Mouse (Mus musculus): ENCODE data around the gene Frat2.

Gene Frat2

GRCm38 (mm10) chr19:41846366-41847090 lies 1.4 kb downstream of the Frat2 start:
- no peak for DNase-seq (ENCODE audit: low read depth, low spot score)

DNA sequence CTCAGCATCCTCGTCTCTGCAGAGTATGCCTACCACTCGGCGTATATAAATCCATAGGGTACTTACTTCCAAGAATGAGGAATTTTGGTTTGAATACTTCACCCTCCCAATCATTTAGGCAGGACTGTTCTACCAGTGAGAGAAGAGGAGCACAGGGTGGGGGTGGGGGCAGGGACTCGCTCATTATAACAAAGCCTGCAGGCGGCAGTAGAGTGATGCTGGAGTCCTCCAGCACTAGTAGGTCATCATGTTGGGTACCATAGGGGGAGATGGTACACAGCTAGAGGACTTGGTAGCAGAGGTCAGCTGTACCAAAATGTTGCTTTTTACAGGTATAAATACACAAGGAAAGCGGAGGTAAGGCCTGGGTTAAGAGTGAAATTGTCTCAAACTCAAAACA lies 3.6 kb downstream of the Frat2 start:
- DNase-seq (ENCODE audit: low read depth, low spot score), result peak; percentile 63

DNA sequence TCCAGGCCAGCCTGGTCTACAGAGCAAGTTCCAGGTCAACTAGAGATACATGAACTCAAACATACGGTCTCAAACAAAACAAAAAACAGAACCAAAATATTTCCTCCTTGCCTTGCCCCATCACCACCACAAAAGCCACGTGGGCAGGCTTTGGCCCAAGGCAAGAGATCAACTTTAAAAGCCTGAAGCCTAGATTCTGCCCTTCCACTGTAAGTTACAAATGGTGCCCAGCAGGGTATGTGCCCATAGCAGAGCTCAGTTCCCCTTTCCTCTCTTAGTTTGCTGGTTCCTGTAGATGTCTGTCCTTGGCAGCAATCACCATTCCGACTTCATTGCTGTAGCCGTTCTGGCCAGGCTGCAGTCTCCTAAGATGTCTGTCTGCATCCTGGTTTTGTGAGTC lies 5.2 kb downstream of the Frat2 start:
- DNase-seq (ENCODE audit: low read depth, low spot score), result no peak

DNA sequence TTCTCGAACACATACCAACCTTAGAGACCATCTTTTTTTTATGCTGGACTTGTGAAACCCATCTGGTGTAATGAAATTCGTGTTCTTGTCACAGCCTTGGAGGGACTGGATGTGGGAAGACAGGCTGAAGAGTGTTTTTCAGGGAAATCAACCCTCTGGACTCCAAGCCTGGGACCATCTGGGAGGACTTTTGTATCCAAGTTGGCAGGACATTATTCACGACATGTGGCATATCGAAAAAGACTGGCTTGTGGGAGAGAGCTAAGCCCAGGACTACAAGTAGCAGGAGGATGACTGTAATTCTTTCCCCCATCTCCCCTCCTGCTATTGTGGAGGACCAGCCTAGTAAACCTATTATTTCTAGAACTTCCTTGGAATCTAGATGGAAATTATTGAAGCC lies 5.7 kb downstream of the Frat2 start:
- no peak for DNase-seq (ENCODE audit: low read depth, low spot score)

DNA sequence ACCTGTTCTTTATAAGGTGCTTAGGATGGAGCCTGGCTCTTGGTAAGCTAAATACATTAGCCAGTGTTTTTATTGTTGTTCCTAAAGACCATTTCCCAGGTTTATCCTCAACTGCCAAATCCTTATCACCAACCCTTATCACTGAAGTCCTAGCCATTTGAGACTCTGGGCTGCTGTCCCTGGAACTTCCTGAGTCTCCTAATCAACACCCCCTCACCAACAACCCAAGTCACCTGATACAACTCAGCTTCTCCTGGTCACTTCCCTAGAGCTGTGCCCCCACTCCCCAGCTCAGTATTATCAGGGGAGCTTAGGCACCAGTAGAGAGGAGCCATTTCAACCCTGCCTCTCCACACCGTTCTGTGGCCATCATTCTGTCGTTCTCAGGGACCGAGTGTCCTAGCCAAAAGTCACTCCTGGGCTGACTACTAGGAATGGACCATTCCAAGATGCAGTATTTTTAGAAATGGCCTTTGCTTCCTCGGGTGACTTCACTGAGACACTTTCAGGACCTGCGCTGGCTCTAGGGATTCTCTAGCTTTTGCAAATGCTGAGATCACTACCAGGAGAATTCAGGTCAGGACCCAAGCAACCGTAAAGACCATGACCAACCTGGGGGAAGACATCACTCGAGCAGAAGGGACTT lies 6.7 kb downstream of the Frat2 start:
- DNase-seq (ENCODE audit: low read depth, low spot score), result no peak

DNA sequence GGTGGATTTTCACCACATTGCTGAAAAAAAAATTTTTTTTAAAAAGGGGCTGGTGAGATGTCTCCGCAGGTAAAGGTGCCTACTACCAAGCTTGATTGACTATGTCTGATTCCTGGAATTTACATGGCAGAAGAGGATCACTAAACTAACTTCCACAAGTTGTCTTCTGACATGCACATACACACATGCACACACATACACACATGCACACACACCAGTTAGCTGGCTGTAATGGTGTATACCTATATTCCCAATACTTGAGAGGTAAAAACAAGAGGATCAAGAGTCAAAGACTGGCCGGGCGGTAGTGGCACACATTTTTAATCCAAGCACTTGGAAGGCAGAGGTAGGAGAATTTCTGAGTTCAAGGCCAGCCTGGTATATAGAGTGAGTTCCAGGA lies 8.2 kb downstream of the Frat2 start:
- DNase-seq (ENCODE audit: low read depth, low spot score), result no peak

- no peak for DNase-seq (ENCODE audit: low read depth, low spot score)
Observed at GRCm38 (mm10) chr19:41838808-41839207, 9.1 kb downstream of the Frat2 start.

DNA sequence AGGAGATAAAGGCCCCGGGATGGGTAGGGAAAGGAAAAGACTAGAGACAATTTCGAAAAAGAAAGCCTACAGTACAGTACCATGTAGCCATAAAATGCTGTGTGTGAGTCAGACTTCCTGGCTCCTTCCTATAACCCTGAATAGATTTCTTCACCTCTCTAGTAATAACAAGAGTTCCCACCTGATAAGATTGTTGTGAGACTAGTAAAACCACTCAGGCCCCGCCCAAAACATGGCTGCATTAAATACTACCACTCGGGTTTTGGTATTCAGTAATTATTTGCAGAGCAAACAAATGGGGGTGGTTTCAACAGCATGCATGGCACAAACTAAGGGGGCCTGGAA lies 10.0 kb downstream of the Frat2 start:
- no peak for DNase-seq (ENCODE audit: low read depth, low spot score)

GRCm38 (mm10) chr19:41837194-41837916 lies 10.6 kb downstream of the Frat2 start:
- DNase-seq (ENCODE audit: low read depth, low spot score), result no peak

DNA sequence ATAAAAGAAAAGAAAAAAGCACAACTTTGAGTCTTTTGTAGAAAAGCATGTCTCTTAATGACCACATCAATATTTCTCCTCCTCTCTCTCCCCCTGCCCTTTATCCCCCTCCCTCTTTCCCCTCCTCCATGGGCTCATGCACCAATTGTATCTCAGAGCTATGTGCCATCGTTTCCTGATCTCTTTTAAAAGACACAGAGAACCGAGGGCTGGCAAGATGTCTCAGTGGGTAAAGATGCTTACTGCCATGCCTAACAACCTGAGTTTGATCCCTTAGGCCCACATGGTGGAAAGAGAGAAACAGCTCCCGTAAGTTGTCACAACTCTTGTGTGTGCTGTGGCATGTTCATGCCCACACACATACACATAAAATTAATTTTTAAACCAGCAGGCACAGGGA lies 11.2 kb downstream of the Frat2 start:
- no peak for DNase-seq (ENCODE audit: low read depth, low spot score)

GRCm38 (mm10) chr19:41835816-41836215 lies 12.1 kb downstream of the Frat2 start:
- no peak for DNase-seq (ENCODE audit: low read depth, low spot score)

GRCm38 (mm10) chr19:41835407-41835806 lies 12.5 kb downstream of the Frat2 start:
- no peak for DNase-seq (ENCODE audit: low read depth, low spot score)

GRCm38 (mm10) chr19:41832501-41833201 lies 15.3 kb downstream of the Frat2 start:
- DNase-seq (ENCODE audit: low read depth, low spot score), result no peak

GRCm38 (mm10) chr19:41831718-41832391 lies 16.1 kb downstream of the Frat2 start:
- no peak for DNase-seq (ENCODE audit: low read depth, low spot score)

GRCm38 (mm10) chr19:41831101-41831570 lies 16.8 kb downstream of the Frat2 start:
- no peak for DNase-seq (ENCODE audit: low read depth, low spot score)

GRCm38 (mm10) chr19:41830106-41831031 lies 17.6 kb downstream of the Frat2 start:
- peak; percentile 76 for DNase-seq (ENCODE audit: low read depth, low spot score)

DNA sequence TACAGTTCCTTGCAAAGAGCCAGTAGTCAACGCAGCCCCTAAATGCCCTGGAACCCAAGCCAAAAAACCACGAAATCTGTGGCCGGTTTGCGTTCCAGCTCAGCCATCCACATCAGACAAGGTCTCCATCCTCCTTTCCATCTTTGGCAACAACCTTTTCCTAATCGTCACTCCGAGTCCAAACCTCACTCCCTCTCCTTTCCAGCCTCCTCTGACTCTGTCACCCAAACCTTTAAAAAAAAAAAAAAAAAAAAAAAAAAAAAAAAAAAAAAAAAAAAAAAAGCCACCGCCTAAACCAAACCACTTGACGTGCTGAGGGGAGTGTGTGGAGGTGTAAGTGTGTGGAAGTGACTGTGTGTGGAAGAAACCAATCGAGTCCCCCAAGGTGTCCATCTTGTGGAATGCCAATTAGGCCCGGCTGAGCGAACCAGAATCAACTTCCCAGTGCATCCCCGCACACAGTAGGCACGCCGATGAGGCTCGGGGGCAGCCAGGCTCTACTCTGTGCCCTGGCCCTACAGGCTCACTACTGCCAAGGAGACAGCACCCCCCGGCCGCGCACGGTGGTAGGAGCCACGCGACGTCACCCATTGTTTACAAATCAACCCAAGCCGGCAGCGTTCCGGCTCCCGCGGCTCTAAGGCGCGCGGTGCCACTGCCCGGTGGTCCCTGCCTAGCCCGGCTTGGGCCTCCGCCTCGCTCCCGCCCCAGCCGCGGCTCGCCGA lies 18.4 kb downstream of the Frat2 start, which contains the start of gene Frat1:
Frat1 (plus strand) TSS at position 590 of the 725 bp plus-strand sequence.
- DNase-seq (ENCODE audit: low read depth, low spot score), result peak; percentile 95

DNA sequence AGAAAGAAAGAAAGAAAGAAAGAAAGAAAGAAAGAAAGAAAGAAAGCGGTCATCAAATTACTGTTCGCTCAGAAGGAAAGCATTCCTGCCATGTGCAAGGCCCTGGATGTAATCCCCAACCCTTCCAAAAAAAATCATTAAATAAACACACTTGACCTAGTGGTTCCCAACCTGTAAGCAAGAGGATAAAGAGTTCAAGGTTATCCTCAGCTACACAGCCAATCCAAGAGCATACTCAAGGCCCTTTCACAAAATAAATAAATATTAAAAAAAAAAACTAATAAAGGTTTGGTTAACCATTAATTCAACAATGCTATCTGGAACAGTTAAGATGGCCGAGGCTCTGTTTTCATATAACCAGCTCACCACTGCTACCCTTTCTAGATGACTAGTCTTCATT lies 19.0 kb downstream of the Frat2 start:
- no peak for DNase-seq (ENCODE audit: low read depth, low spot score)

DNA sequence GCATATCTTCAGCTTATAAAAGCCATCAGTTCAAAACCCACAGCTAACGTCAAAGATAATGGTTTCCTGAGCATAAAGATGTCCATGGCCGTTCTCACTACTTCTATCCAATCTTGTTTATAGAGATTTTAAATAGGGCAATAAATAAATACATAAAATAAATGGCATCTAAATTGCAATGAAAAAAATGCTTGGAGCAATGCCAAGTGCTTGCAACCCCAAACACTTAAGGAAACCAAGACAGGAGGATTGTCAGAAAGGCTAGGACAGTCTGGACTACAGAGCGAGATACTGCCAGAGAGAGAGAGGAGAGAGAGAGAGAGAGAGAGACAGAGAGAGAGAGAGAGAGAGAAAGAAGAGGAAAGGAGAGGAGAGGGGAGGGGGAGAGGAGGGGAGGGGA lies 21.4 kb downstream of the Frat2 start:
- no peak for DNase-seq (ENCODE audit: low read depth, low spot score)

DNA sequence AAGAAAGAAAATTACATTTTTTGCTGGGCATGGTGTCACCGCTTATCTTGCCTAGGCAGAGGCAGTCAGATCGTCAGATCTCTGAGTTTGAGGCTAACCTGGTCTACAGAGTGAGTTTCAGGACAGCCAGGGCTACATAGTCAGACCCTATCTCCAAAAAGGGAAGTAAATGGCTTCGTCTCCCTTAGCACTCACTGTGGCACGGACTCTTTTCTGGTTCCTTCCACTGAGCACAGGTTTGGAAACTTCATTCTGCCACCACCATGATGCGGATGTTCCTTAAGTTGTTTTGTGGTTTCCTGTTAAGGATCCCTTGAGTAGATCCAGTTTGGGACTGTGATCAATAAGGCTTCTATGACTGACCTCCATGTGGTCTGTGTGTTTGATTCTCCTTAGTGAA lies 23.0 kb downstream of the Frat2 start:
- peak; percentile 35 for DNase-seq (ENCODE audit: low read depth, low spot score)
